Mouse (Mus musculus) megakaryocyte, embryonic 14.5 days (primary cell): ENCODE results near the gene Arhgef10l. TPM values are rescaled to one million over a fixed set of nuclear protein-coding genes. Genes with fewer than 3 reads are reported as not detected.

Source experiments
- H3K27me3 ChIP-seq: replicated peaks from 2 replicates; pipeline ENCODE3; 2012; ENCODE audit warnings: inconsistent platforms
- H3K36me3 ChIP-seq: replicated peaks from 2 replicates; pipeline ENCODE3; 2012; ENCODE audit warnings: low read length, inconsistent platforms, mixed read lengths
- H3K4me1 ChIP-seq: 2 replicates; pipeline ENCODE4 v1.6.1; 2012; ENCODE audit warnings: inconsistent platforms
- H3K4me3 ChIP-seq: replicated peaks from 2 replicates; pipeline ENCODE3; 2012; ENCODE audit warnings: moderate library complexity, mild to moderate bottlenecking, inconsistent platforms
- H3K9me3 ChIP-seq: 2 replicates; pipeline ENCODE4 v1.6.1; 2012; ENCODE audit warnings: inconsistent platforms
- FLI1 ChIP-seq: IDR thresholded peaks from 2 replicates; pipeline ENCODE4 v1.6.1; 2012; ENCODE audit warnings: low read length, inconsistent platforms, mixed read lengths
- GATA1 ChIP-seq: IDR thresholded peaks from 3 replicates; pipeline ENCODE4 v1.6.1; 2012; ENCODE audit warnings: mixed read lengths, low read length, inconsistent platforms, borderline replicate concordance
- polyA plus RNA-seq: library from polyadenylated mRNA; stranded (reverse); fragments of >175 nt; gene quantifications from 2 replicates; pipeline ENCODE4 v1.2.3, GENCODE M21; 2012; ENCODE audit warnings: low replicate concordance; ENCODE audit not compliant: insufficient read depth

Gene Arhgef10l
- polyA plus RNA-seq, 1 experiment: 7.1 TPM

- Histone ChIP-seq H3K9me3 (no peaks in the 10 kb centered on the region), H3K4me3 (peak overlapping the region; percentile 87), H3K4me1 (peaks cover 91% of the 10 kb centered on the region), H3K27me3 (no peaks in the 10 kb centered on the region), H3K36me3 (no peaks in the 10 kb centered on the region)
- TF ChIP-seq FLI1 (no peak), GATA1 (no peak)
These were observed 4.3 kb downstream of the Arhgef10l start for GRCm38 (mm10) chr4:140661406-140662022.

GRCm38 (mm10) chr4:140657681-140658575 is 7.9 kb downstream of the Arhgef10l start:
- H3K4me3 ChIP-seq: no peak overlapping the region
- no peaks in the 10 kb centered on the region for H3K27me3 ChIP-seq
- no peaks in the 10 kb centered on the region for H3K36me3 ChIP-seq
- TF ChIP-seq FLI1 (no peak), GATA1 (no peak)
- H3K9me3 ChIP-seq: no peaks in the 10 kb centered on the region
- H3K4me1 ChIP-seq: peaks cover 90% of the 10 kb centered on the region

- H3K36me3 ChIP-seq: no peaks in the 10 kb centered on the region
- peaks cover 76% of the 10 kb centered on the region for H3K4me1 ChIP-seq
- no peaks in the 10 kb centered on the region for H3K9me3 ChIP-seq
- H3K4me3 ChIP-seq: no peak overlapping the region
- no peak for TF ChIP-seq FLI1
- no peak for TF ChIP-seq GATA1
- no peaks in the 10 kb centered on the region for H3K27me3 ChIP-seq
These were observed 9.3 kb downstream of the Arhgef10l start for GRCm38 (mm10) chr4:140656529-140656928.

- no peak for TF ChIP-seq FLI1
- TF ChIP-seq GATA1: no peak
- H3K4me3 ChIP-seq: no peak overlapping the region
- H3K4me1 ChIP-seq: peaks cover 76% of the 10 kb centered on the region
- peaks cover 6% of the 10 kb centered on the region for H3K27me3 ChIP-seq
- H3K9me3 ChIP-seq: no peaks in the 10 kb centered on the region
- H3K36me3 ChIP-seq: no peaks in the 10 kb centered on the region
These were observed 11.0 kb downstream of the Arhgef10l start for GRCm38 (mm10) chr4:140654798-140655197.

GRCm38 (mm10) chr4:140653835-140654583 is 11.8 kb downstream of the Arhgef10l start:
- Histone ChIP-seq H3K4me3 (peak overlapping the region; percentile 50), H3K27me3 (peaks cover 11% of the 10 kb centered on the region), H3K4me1 (peaks cover 71% of the 10 kb centered on the region), H3K36me3 (no peaks in the 10 kb centered on the region), H3K9me3 (no peaks in the 10 kb centered on the region)
- no peak for TF ChIP-seq GATA1
- no peak for TF ChIP-seq FLI1

GRCm38 (mm10) chr4:140649731-140650130 is 16.1 kb downstream of the Arhgef10l start:
- TF ChIP-seq GATA1 (no peak), FLI1 (no peak)
- Histone ChIP-seq H3K9me3 (no peaks in the 10 kb centered on the region), H3K36me3 (no peaks in the 10 kb centered on the region), H3K27me3 (peaks cover 51% of the 10 kb centered on the region), H3K4me3 (no peak overlapping the region), H3K4me1 (peaks cover 39% of the 10 kb centered on the region)

GRCm38 (mm10) chr4:140649207-140649591 is 16.6 kb downstream of the Arhgef10l start:
- H3K27me3 ChIP-seq: peaks cover 51% of the 10 kb centered on the region

GRCm38 (mm10) chr4:140648443-140649206 is 17.2 kb downstream of the Arhgef10l start:
- Histone ChIP-seq H3K36me3 (no peaks in the 10 kb centered on the region), H3K9me3 (no peaks in the 10 kb centered on the region), H3K4me3 (peak overlapping the region; percentile 85), H3K27me3 (peaks cover 51% of the 10 kb centered on the region), H3K4me1 (peaks cover 28% of the 10 kb centered on the region)
- TF ChIP-seq FLI1 (no peak), GATA1 (no peak)

More at GRCm38 (mm10) chr4:140649207-140649591, 16.6 kb downstream of the Arhgef10l start:
- Histone ChIP-seq H3K4me3 (no peak overlapping the region), H3K36me3 (no peaks in the 10 kb centered on the region), H3K9me3 (no peaks in the 10 kb centered on the region), H3K4me1 (peaks cover 34% of the 10 kb centered on the region)
- TF ChIP-seq GATA1 (no peak), FLI1 (no peak)

GRCm38 (mm10) chr4:140647711-140648421 is 17.9 kb downstream of the Arhgef10l start:
- no peaks in the 10 kb centered on the region for H3K36me3 ChIP-seq
- H3K4me3 ChIP-seq: no peak overlapping the region
- H3K4me1 ChIP-seq: peaks cover 23% of the 10 kb centered on the region
- TF ChIP-seq GATA1 (no peak), FLI1 (no peak)
- peaks cover 5% of the 10 kb centered on the region for H3K9me3 ChIP-seq
- H3K27me3 ChIP-seq: peaks cover 51% of the 10 kb centered on the region
